Mouse (Mus musculus) embryonic facial prominence, embryonic 13.5 days (tissue): Measurements from ENCODE around the gene Toe1. TPM values are rescaled to one million over a fixed set of nuclear protein-coding genes. Genes with fewer than 3 reads are reported as not detected.

Experiments
- polyA plus RNA-seq: library from polyadenylated mRNA; unstranded; fragments of >200 nt; fragmentation: Nextera tagmentation; extraction: Ambion mirVana; gene quantifications from 2 replicates; pipeline ENCODE4 v1.2.1, GENCODE M21; 2015

Toe1 gene
- polyA plus RNA-seq, 1 experiment from 2014 or later, result 39.1 TPM

Other genes starting within 250 kb of the Toe1 start
- gene Gpbp1l1, start 250.0 kb downstream of the Toe1 start, polyA plus RNA-seq, result 37.5 and 40.1 TPM in 2 replicates
- gene Ccdc17, start 211.0 kb downstream of the Toe1 start, polyA plus RNA-seq, result 3.1 and 5.0 TPM in 2 replicates
- gene Nasp, start 179.7 kb downstream of the Toe1 start, polyA plus RNA-seq, result 200 and 202 TPM in 2 replicates
- 763 and 775 TPM in 2 replicates for gene Akr1a1, start 156.0 kb downstream of the Toe1 start, polyA plus RNA-seq
- gene Prdx1, start 122.1 kb downstream of the Toe1 start, polyA plus RNA-seq, result 1,178 and 1,215 TPM in 2 replicates
- 24.5 and 30.4 TPM in 2 replicates for gene Mmachc, start 99.2 kb downstream of the Toe1 start, polyA plus RNA-seq
- 24.9 and 27.4 TPM in 2 replicates for gene Ccdc163, start 99.1 kb downstream of the Toe1 start, polyA plus RNA-seq
- gene Tesk2, start 86.7 kb downstream of the Toe1 start, polyA plus RNA-seq, result 9.4 and 11.2 TPM in 2 replicates
- gene Mutyh, start 83 bp upstream of the Toe1 start, polyA plus RNA-seq, result 16.7 and 19.7 TPM in 2 replicates
- gene Hpdl, start 14.1 kb upstream of the Toe1 start, polyA plus RNA-seq, result 0.70 and 1.0 TPM in 2 replicates
- gene Zswim5, start 69.7 kb upstream of the Toe1 start, polyA plus RNA-seq, result 0.66 and 0.85 TPM in 2 replicates
- gene Urod, start 186.8 kb upstream of the Toe1 start, polyA plus RNA-seq, result 101 and 105 TPM in 2 replicates
- gene Hectd3, start 187.7 kb upstream of the Toe1 start, polyA plus RNA-seq, result 11.2 and 12.5 TPM in 2 replicates
- gene Eif2b3, start 211.8 kb upstream of the Toe1 start, polyA plus RNA-seq, result 45.3 and 45.7 TPM in 2 replicates